Comparison of ENCODE assay signal across 8 mouse cellular contexts in the genomic region with DNA sequence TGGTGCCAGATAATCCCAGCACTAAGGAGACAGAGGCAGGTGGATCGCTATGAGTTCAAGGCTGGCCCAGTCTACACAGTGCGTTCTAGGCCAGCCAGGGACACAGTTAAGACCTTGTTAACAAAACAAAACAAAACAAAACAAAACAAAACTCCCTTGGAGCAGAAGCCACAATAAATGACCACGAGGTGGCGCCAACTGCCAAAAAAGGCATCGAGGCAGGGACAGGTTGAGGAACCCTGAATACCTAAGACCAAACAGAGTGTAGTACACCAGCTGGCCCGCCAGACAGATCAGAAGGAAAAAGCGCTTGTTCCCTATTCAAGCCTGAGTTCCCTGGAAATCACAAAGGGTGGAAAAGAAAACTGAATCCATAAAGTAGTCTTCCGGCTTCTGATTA. TPM values are rescaled to one million over a fixed set of nuclear protein-coding genes. Genes with fewer than 3 reads are reported as not detected.
A peak's percentile ranks its signal among the peaks of the same experiment; 100 is the strongest.
DNase-seq lines count a peak whose midpoint lies in the region; ATAC-seq lines count a peak whose summit lies in the region.

No protein-coding gene starts in this region.

- H3K4me2 ChIP-seq in forebrain, embryonic 11.5 days (ENCODE audit: low read depth, low read length, severe bottlenecking): no peak overlapping the region

- no peak; the same call in 1 of the 2 replicates for ATAC-seq in forebrain, embryonic 11.5 days (replicated peaks; ENCODE audit: low FRiP score)

- intact Hi-C loops in heart, postnatal 25 days (cut with DNase I): loop anchor here (1.0 kb wide), 1 partner anchor 21 kb away; no protein-coding TSS in a partner anchor

- no peak overlapping the region for H3K9ac ChIP-seq in forebrain, embryonic 11.5 days (ENCODE audit: low read length)

- H3K4me1 ChIP-seq in forebrain, embryonic 11.5 days (replicated peaks; ENCODE audit: control insufficient read depth, insufficient read depth, low read length): peaks cover 4% of the 10 kb centered on the region; the same call in 1 of the 2 replicates

- no peak overlapping the region for H3K27ac ChIP-seq in forebrain, embryonic 11.5 days (ENCODE audit: low read depth, low read length)

- H3K27me3 ChIP-seq in forebrain, embryonic 11.5 days (ENCODE audit: control insufficient read depth, insufficient read depth, low read length): no peaks in the 10 kb centered on the region

- no peaks in the 10 kb centered on the region for H3K36me3 ChIP-seq in forebrain, embryonic 11.5 days (ENCODE audit: control insufficient read depth, insufficient read depth, low read length)

- peak; percentile 70 to 89 for DNase-seq in heart, adult 18-20 months
- DNase-seq in heart, postnatal 25 days (ENCODE audit: low spot score): no peak
- peak; percentile 61 to 70 for DNase-seq in CD8-positive naive resting alpha-beta T cell, adult 2 months (ENCODE audit: low read depth in 2 of 2, low spot score in 2 of 2)
- peak; percentile 66 for DNase-seq in c-Kit-positive CD71-positive TER-119-negative erythroid progenitor cells, embryonic 14.5 days (ENCODE audit: low read depth)
- peak; percentile 85 for DNase-seq in forebrain, embryonic 11.5 days (ENCODE audit: low spot score)
- peak; percentile 59 to 77 for DNase-seq in kidney, adult 8-10 months
- DNase-seq in lung, postnatal 10 days: peak; percentile 82
- DNase-seq in skeletal muscle tissue, adult 2 months (ENCODE audit: low read depth, low spot score): peak; percentile 55

- no peaks in the 10 kb centered on the region for H3K9me3 ChIP-seq in forebrain, embryonic 11.5 days (ENCODE audit: control insufficient read depth, low read length)

- 24% methylated on average over 8 of the region's 8 CpGs for WGBS in forebrain, embryonic 11.5 days

- H3K4me3 ChIP-seq in forebrain, embryonic 11.5 days (ENCODE audit: low read depth, low read length): no peak overlapping the region

RNA-seq across cellular contexts. Expression of gene Rhbdf1, which starts 5.2 kb away (rescaled TPM):
- 10 to 100 TPM; 19.2 to 19.3 TPM for total RNA-seq in heart, adult 18-20 months (2021)
- 10 to 100 TPM; 21.9 to 25.0 TPM for total RNA-seq in heart, postnatal 25 days (2021)
- 20.4 and 21.3 TPM in 2 replicates for polyA plus RNA-seq in forebrain, embryonic 11.5 days (2014; fragmentation: Nextera tagmentation; extraction: Ambion mirVana)

RNA-seq across cellular contexts. Expression of gene Mpg, which starts 9.5 kb away (rescaled TPM):
- 1 to 10 TPM; 5.6 TPM for total RNA-seq in heart, adult 18-20 months (2021)
- total RNA-seq in heart, postnatal 25 days (2021): 1 to 10 TPM; 5.1 to 6.0 TPM
- 27.7 and 28.0 TPM in 2 replicates for polyA plus RNA-seq in forebrain, embryonic 11.5 days (2014; fragmentation: Nextera tagmentation; extraction: Ambion mirVana)

RNA-seq across cellular contexts. Expression of gene Snrnp25, which starts 11.6 kb away (rescaled TPM):
- 10 to 100 TPM; 11.1 to 12.3 TPM for total RNA-seq in heart, adult 18-20 months (2021)
- 10 to 100 TPM; 11.1 to 12.4 TPM for total RNA-seq in heart, postnatal 25 days (2021)
- 86.2 and 92.7 TPM in 2 replicates for polyA plus RNA-seq in forebrain, embryonic 11.5 days (2014; fragmentation: Nextera tagmentation; extraction: Ambion mirVana)

RNA-seq across cellular contexts. Expression of gene Il9r, which starts 16.8 kb away (rescaled TPM):
- under 1 TPM; 0.07 to 0.46 TPM for total RNA-seq in heart, adult 18-20 months (2021)
- total RNA-seq in heart, postnatal 25 days (2021): not detected
- polyA plus RNA-seq in forebrain, embryonic 11.5 days (2014; fragmentation: Nextera tagmentation; extraction: Ambion mirVana): not detected in 2 replicates

RNA-seq across cellular contexts. Expression of gene Nprl3, which starts 50.7 kb away (rescaled TPM):
- 10 to 100 TPM; 22.6 to 28.5 TPM for total RNA-seq in heart, adult 18-20 months (2021)
- total RNA-seq in heart, postnatal 25 days (2021): 10 to 100 TPM; 26.8 to 29.8 TPM
- 41.6 and 44.5 TPM in 2 replicates for polyA plus RNA-seq in forebrain, embryonic 11.5 days (2014; fragmentation: Nextera tagmentation; extraction: Ambion mirVana)
